Mouse (Mus musculus) adrenal gland, adult 2 months (tissue): Measurements from ENCODE around the gene Zfp809. TPM values are rescaled to one million over a fixed set of nuclear protein-coding genes. Genes with fewer than 3 reads are reported as not detected.

ENCODE experiments used
- DNase-seq: peaks from one replicate; pipeline ENCODE4 v3.0.0; 2021
- polyA plus RNA-seq: library from polyadenylated mRNA; depleted of rRNA; stranded (reverse); fragments of >200 nt; gene quantifications from 2 replicates; pipeline ENCODE4 v1.2.3, GENCODE M21; 2012; rRNA removed
- total RNA-seq, 2 experiments: library from RNA; stranded (reverse); gene quantifications; 2 replicates each; pipeline ENCODE4 v1.2.3; 2021

The Zfp809 gene
- total and polyA plus RNA-seq, 3 experiments, result 26.1 to 52.5 (median 31.8) TPM

- DNase-seq, result no peak
Measured at GRCm38 (mm10) chr9:22261594-22261993, 36.1 kb downstream of the Zfp809 start.

- DNase-seq, result no peak
Measured at GRCm38 (mm10) chr9:22262611-22263010, 37.1 kb downstream of the Zfp809 start.

- DNase-seq, result no peak
Measured at GRCm38 (mm10) chr9:22268886-22269285, 43.4 kb downstream of the Zfp809 start.

GRCm38 (mm10) chr9:22278733-22279132, 53.2 kb downstream of the Zfp809 start:
- DNase-seq, result no peak

Other genes starting within 250 kb of the Zfp809 start
- 10 to 100 TPM; 14.2 to 46.9 TPM for gene Rgl3, start 236.3 kb upstream of the Zfp809 start, total RNA-seq
- 137 and 177 TPM in 2 replicates for gene Rgl3, start 236.3 kb upstream of the Zfp809 start, polyA plus RNA-seq
- 1 to 10 TPM in 1 of 2 experiments, under 1 TPM in 1; 0.73 to 1.0 TPM for gene Ccdc151, start 223.1 kb upstream of the Zfp809 start, total RNA-seq
- gene Ccdc151, start 223.1 kb upstream of the Zfp809 start, polyA plus RNA-seq, result 0.47 and 0.73 TPM in 2 replicates
- gene Prkcsh, start 222.9 kb upstream of the Zfp809 start, total RNA-seq, result 100 to 1,000 TPM; 166 to 175 TPM
- 136 and 209 TPM in 2 replicates for gene Prkcsh, start 222.9 kb upstream of the Zfp809 start, polyA plus RNA-seq
- 1 to 10 TPM; 2.1 to 2.4 TPM for gene Elavl3, start 173.7 kb upstream of the Zfp809 start, total RNA-seq
- 1.3 and 1.7 TPM in 2 replicates for gene Elavl3, start 173.7 kb upstream of the Zfp809 start, polyA plus RNA-seq
- not detected for gene Gm49318, start 154.5 kb upstream of the Zfp809 start, total RNA-seq
- gene Gm49318, start 154.5 kb upstream of the Zfp809 start, polyA plus RNA-seq, result not detected in 2 replicates
- 1 to 10 TPM; 8.0 to 8.5 TPM for gene Zfp653, start 154.3 kb upstream of the Zfp809 start, total RNA-seq
- 19.3 and 20.7 TPM in 2 replicates for gene Zfp653, start 154.3 kb upstream of the Zfp809 start, polyA plus RNA-seq
- 10 to 100 TPM; 50.9 to 70.8 TPM for gene Ecsit, start 140.3 kb upstream of the Zfp809 start, total RNA-seq
- gene Ecsit, start 140.3 kb upstream of the Zfp809 start, polyA plus RNA-seq, result 52.6 and 65.2 TPM in 2 replicates
- 1 to 10 TPM in 1 of 2 experiments, under 1 TPM in 1; 0.58 to 3.8 TPM for gene Cnn1, start 126.5 kb upstream of the Zfp809 start, total RNA-seq
- gene Cnn1, start 126.5 kb upstream of the Zfp809 start, polyA plus RNA-seq, result 1.1 and 1.8 TPM in 2 replicates
- gene Elof1, start 108.5 kb upstream of the Zfp809 start, total RNA-seq, result 10 to 100 TPM; 73.9 to 90.9 TPM
- 157 and 159 TPM in 2 replicates for gene Elof1, start 108.5 kb upstream of the Zfp809 start, polyA plus RNA-seq
- gene Acp5, start 90.0 kb upstream of the Zfp809 start, total RNA-seq, result 10 to 100 TPM; 65.9 to 86.3 TPM
- 93.2 and 189 TPM in 2 replicates for gene Acp5, start 90.0 kb upstream of the Zfp809 start, polyA plus RNA-seq
- 10 to 100 TPM; 34.8 to 65.0 TPM for gene Pigyl, start 68.9 kb upstream of the Zfp809 start, total RNA-seq
- gene Pigyl, start 68.9 kb upstream of the Zfp809 start, polyA plus RNA-seq, result 75.3 and 79.6 TPM in 2 replicates
- gene Zfp872, start 37.6 kb upstream of the Zfp809 start, total RNA-seq, result 1 to 10 TPM; 1.8 to 3.9 TPM
- 0.11 and 0.16 TPM in 2 replicates for gene Zfp872, start 37.6 kb upstream of the Zfp809 start, polyA plus RNA-seq
- gene Zfp599, start 34.2 kb downstream of the Zfp809 start, total RNA-seq, result 1 to 10 TPM in 1 of 2 experiments, under 1 TPM in 1; 0.58 to 1.1 TPM
- 0.04 TPM in 1 of 2 replicates, not detected in the other for gene Zfp599, start 34.2 kb downstream of the Zfp809 start, polyA plus RNA-seq
- gene Zfp810, start 81.9 kb downstream of the Zfp809 start, total RNA-seq, result 10 to 100 TPM in 1 of 2 experiments, 1 to 10 TPM in 1; 5.7 to 11.0 TPM
- gene Zfp810, start 81.9 kb downstream of the Zfp809 start, polyA plus RNA-seq, result 1.8 and 2.2 TPM in 2 replicates
- gene Anln, start 163.5 kb downstream of the Zfp809 start, total RNA-seq, result 1 to 10 TPM; 3.5 to 3.6 TPM
- gene Anln, start 163.5 kb downstream of the Zfp809 start, polyA plus RNA-seq, result 0.29 and 0.48 TPM in 2 replicates
- gene 9530077C05Rik, start 185.8 kb downstream of the Zfp809 start, total RNA-seq, result 10 to 100 TPM in 1 of 2 experiments, 1 to 10 TPM in 1; 3.7 to 11.9 TPM
- 1.2 and 1.3 TPM in 2 replicates for gene 9530077C05Rik, start 185.8 kb downstream of the Zfp809 start, polyA plus RNA-seq
- gene Gm17545, start 228.6 kb downstream of the Zfp809 start, total RNA-seq, result not detected
- not detected in 2 replicates for gene Gm17545, start 228.6 kb downstream of the Zfp809 start, polyA plus RNA-seq
- gene Rp9, start 244.0 kb downstream of the Zfp809 start, total RNA-seq, result 10 to 100 TPM; 34.2 to 39.0 TPM
- gene Rp9, start 244.0 kb downstream of the Zfp809 start, polyA plus RNA-seq, result 96.1 and 145 TPM in 2 replicates